Mouse (Mus musculus) stomach, embryonic 14.5 days (tissue): Measurements from ENCODE around the gene Tbc1d24. TPM values are rescaled to one million over a fixed set of nuclear protein-coding genes. Genes with fewer than 3 reads are reported as not detected.

Source experiments
- ATAC-seq: fragments of 200-750 bp; cut with Nextera tagmentation; 2 replicates; pipeline ENCODE4 v1.8.0; 2017; ENCODE audit warnings: low read depth, moderate TSS enrichment; ENCODE audit not compliant: insufficient number of reproducible peaks, insufficient read depth, low FRiP score
- H3K27ac ChIP-seq: fragments of 300-500 bp; sonication (generic); 2 replicates; pipeline ENCODE4 v1.5.1; 2014; ENCODE audit warnings: mild to moderate bottlenecking, low read length, moderate library complexity, mixed read lengths
- H3K27me3 ChIP-seq: fragments of 300-500 bp; sonication (generic); 2 replicates; pipeline ENCODE4 v1.6.1; 2014; ENCODE audit warnings: low read length, control low read depth, mixed read lengths; ENCODE audit not compliant: control insufficient read depth, insufficient read depth
- H3K36me3 ChIP-seq: fragments of 300-500 bp; sonication (generic); 2 replicates; pipeline ENCODE4 v1.6.1; 2014; ENCODE audit warnings: mild to moderate bottlenecking, control low read depth, low read length, moderate library complexity, mixed read lengths; ENCODE audit not compliant: control insufficient read depth, insufficient read depth
- H3K4me1 ChIP-seq: fragments of 300-500 bp; sonication (generic); 2 replicates; pipeline ENCODE4 v1.6.1; 2014; ENCODE audit warnings: low read length, control low read depth, mixed read lengths; ENCODE audit not compliant: control insufficient read depth, insufficient read depth
- H3K4me2 ChIP-seq: fragments of 300-500 bp; sonication (generic); replicated peaks from 2 replicates; pipeline ENCODE4 v1.6.1; 2014; ENCODE audit warnings: low read depth, low read length, control low read depth
- H3K4me3 ChIP-seq: fragments of 300-500 bp; sonication (generic); 2 replicates; pipeline ENCODE4 v1.5.1; 2014; ENCODE audit warnings: low read depth, low read length, control low read depth
- H3K9ac ChIP-seq: fragments of 300-500 bp; sonication (generic); replicated peaks from 2 replicates; pipeline ENCODE4 v1.6.1; 2014; ENCODE audit warnings: low read depth, mild to moderate bottlenecking, control low read depth, low read length, moderate library complexity, mixed read lengths
- H3K9me3 ChIP-seq: fragments of 300-500 bp; sonication (generic); 2 replicates; pipeline ENCODE4 v1.6.1; 2016; ENCODE audit warnings: low read depth, low read length, control low read depth; ENCODE audit not compliant: control insufficient read depth
- WGBS: fragments of 180-500 bp; shearing (Covaris S2); extraction: QIAGEN DNeasy Blood & Tissue Kit; methylation state at CpG from one replicate; pipeline ENCODE4 v1.1.7; 2014; 5-methylcytosine and 5-hydroxymethylcytosine counted together
- polyA plus RNA-seq: library from polyadenylated mRNA; unstranded; fragments of >200 nt; fragmentation: Nextera tagmentation; extraction: Ambion mirVana; gene quantifications from 2 replicates; pipeline ENCODE4 v1.2.1, GENCODE M21; 2014

Gene Tbc1d24
- polyA plus RNA-seq, 1 experiment from 2014 or later = 6.3 TPM

GRCm38 (mm10) chr17:24236479-24236878 lies 31.1 kb upstream of the Tbc1d24 start:
- H3K27me3 ChIP-seq = no peaks in the 10 kb centered on the region
- H3K4me2 ChIP-seq = no peak overlapping the region
- H3K9me3 ChIP-seq = no peaks in the 10 kb centered on the region
- H3K4me3 ChIP-seq = no peak overlapping the region
- peaks cover 98% of the 10 kb centered on the region for H3K36me3 ChIP-seq
- H3K4me1 ChIP-seq = no peaks in the 10 kb centered on the region
- no peak overlapping the region for H3K9ac ChIP-seq
- H3K27ac ChIP-seq = no peak overlapping the region
- no peak for ATAC-seq
- 98% methylated on average over 1 of the region's 1 CpGs for WGBS

- Histone ChIP-seq H3K9ac (no peak overlapping the region), H3K36me3 (peaks cover 82% of the 10 kb centered on the region), H3K4me1 (no peaks in the 10 kb centered on the region), H3K27me3 (no peaks in the 10 kb centered on the region), H3K4me3 (no peak overlapping the region), H3K27ac (no peak overlapping the region), H3K4me2 (no peak overlapping the region), H3K9me3 (no peaks in the 10 kb centered on the region)
- ATAC-seq = no peak
- WGBS = 81% methylated on average over 7 of the region's 7 CpGs
Measured at GRCm38 (mm10) chr17:24227941-24228340, 22.6 kb upstream of the Tbc1d24 start.

DNA sequence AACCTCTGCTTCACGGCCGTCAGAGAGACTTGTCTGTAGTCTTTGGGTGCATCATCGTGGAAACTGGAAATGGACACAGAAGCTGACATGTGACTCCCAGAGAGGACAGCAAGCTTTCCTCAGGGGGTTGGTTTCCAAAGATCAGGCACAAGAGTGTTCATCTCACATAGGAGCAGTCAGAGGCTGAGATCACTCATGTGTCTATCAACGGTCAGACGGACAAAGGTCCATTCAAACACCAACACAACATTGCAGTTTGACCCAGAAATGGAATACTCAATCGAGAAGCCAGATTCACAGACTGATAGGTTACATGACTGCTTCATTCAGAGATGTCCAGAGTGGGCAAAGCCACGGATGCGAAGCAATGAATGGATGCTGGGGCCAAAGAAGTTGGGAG lies 21.4 kb upstream of the Tbc1d24 start:
- no peaks in the 10 kb centered on the region for H3K9me3 ChIP-seq
- H3K4me2 ChIP-seq = no peak overlapping the region
- 92% methylated on average over 8 of the region's 8 CpGs for WGBS
- H3K4me1 ChIP-seq = no peaks in the 10 kb centered on the region
- peaks cover 75% of the 10 kb centered on the region for H3K36me3 ChIP-seq
- no peak for ATAC-seq
- no peak overlapping the region for H3K4me3 ChIP-seq
- no peak overlapping the region for H3K9ac ChIP-seq
- no peaks in the 10 kb centered on the region for H3K27me3 ChIP-seq
- no peak overlapping the region for H3K27ac ChIP-seq

DNA sequence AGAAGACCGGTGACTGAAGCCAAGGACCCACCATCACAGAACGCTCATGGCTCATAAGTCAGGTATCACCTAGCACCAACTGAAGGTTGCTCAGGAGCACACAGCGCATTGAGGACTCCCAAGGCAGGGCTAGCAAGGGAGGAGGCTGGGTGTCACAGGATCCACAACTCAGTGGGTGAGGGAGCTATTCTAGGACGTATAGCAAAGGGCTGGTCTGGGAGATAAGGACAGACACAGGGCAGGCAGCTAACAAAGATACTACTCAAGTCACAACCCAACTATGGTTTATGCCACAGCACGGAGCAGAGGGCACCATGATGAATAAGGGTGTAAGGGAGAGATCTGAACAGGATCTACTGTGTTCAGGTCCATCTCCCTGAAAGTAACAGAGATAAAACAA lies 20.5 kb upstream of the Tbc1d24 start:
- 92% methylated on average over 5 of the region's 5 CpGs for WGBS
- Histone ChIP-seq H3K27me3 (no peaks in the 10 kb centered on the region), H3K9me3 (no peaks in the 10 kb centered on the region), H3K4me3 (no peak overlapping the region), H3K4me1 (no peaks in the 10 kb centered on the region), H3K36me3 (peaks cover 69% of the 10 kb centered on the region), H3K4me2 (no peak overlapping the region), H3K9ac (no peak overlapping the region), H3K27ac (no peak overlapping the region)
- peak; percentile 38; the same call in 1 of the 2 replicates for ATAC-seq

- H3K9ac ChIP-seq = no peak overlapping the region
- H3K4me1 ChIP-seq = peaks cover 3% of the 10 kb centered on the region
- WGBS = 89% methylated on average over 10 of the region's 10 CpGs
- no peaks in the 10 kb centered on the region for H3K27me3 ChIP-seq
- no peak overlapping the region for H3K4me3 ChIP-seq
- no peak overlapping the region for H3K27ac ChIP-seq
- ATAC-seq = no peak
- no peak overlapping the region for H3K4me2 ChIP-seq
- no peaks in the 10 kb centered on the region for H3K9me3 ChIP-seq
- peaks cover 60% of the 10 kb centered on the region for H3K36me3 ChIP-seq
Measured at GRCm38 (mm10) chr17:24224741-24225140, 19.4 kb upstream of the Tbc1d24 start.

- Histone ChIP-seq H3K36me3 (peaks cover 54% of the 10 kb centered on the region), H3K27me3 (no peaks in the 10 kb centered on the region), H3K9me3 (no peaks in the 10 kb centered on the region), H3K4me1 (peaks cover 7% of the 10 kb centered on the region), H3K9ac (no peak overlapping the region), H3K4me2 (no peak overlapping the region), H3K4me3 (no peak overlapping the region), H3K27ac (no peak overlapping the region)
- 82% methylated on average over 5 of the region's 5 CpGs for WGBS
- no peak for ATAC-seq
Measured at GRCm38 (mm10) chr17:24223513-24223912, 18.2 kb upstream of the Tbc1d24 start.

- no peaks in the 10 kb centered on the region for H3K27me3 ChIP-seq
- H3K9ac ChIP-seq = no peak overlapping the region
- WGBS = 74% methylated on average over 6 of the region's 6 CpGs
- H3K4me1 ChIP-seq = peaks cover 7% of the 10 kb centered on the region
- no peak overlapping the region for H3K4me2 ChIP-seq
- H3K27ac ChIP-seq = no peak overlapping the region
- no peak overlapping the region for H3K4me3 ChIP-seq
- H3K36me3 ChIP-seq = peaks cover 47% of the 10 kb centered on the region
- no peak for ATAC-seq
- H3K9me3 ChIP-seq = no peaks in the 10 kb centered on the region
Measured at GRCm38 (mm10) chr17:24222653-24223052, 17.3 kb upstream of the Tbc1d24 start.

GRCm38 (mm10) chr17:24220435-24221411 lies 15.4 kb upstream of the Tbc1d24 start, which contains the start of gene Tedc2:
Gene Tedc2 (minus strand): TSS chr17:24220851.
- Histone ChIP-seq H3K4me2 (peak within 1 kb of the TSS; percentile 92), H3K9me3 (no peaks in the 10 kb centered on the region), H3K4me3 (peak within 1 kb of the TSS; percentile 75), H3K27ac (peak within 1 kb of the TSS; percentile 23; the same call in 1 of the 2 replicates), H3K27me3 (no peaks in the 10 kb centered on the region), H3K36me3 (peaks cover 42% of the 10 kb centered on the region), H3K4me1 (peaks cover 7% of the 10 kb centered on the region), H3K9ac (peak within 1 kb of the TSS; percentile 52)
- 4% methylated on average over 41 of the region's 41 CpGs for WGBS
- peak; percentile 93 for ATAC-seq
